Mouse (Mus musculus) limb, embryonic 14.5 days (tissue): ENCODE measurements around the gene P2rx5. TPM values are rescaled to one million over a fixed set of nuclear protein-coding genes. Genes with fewer than 3 reads are reported as not detected.

Source experiments
- ATAC-seq: fragments of 200-750 bp; cut with Nextera tagmentation; 2 replicates; pipeline ENCODE4 v1.8.0; 2017; ENCODE audit warnings: low read depth, moderate number of reproducible peaks, moderate TSS enrichment; ENCODE audit not compliant: low FRiP score
- DNase-seq: peaks from one replicate; pipeline ENCODE4 v3.0.0-alpha.2; 2015; ENCODE audit warnings: low spot score
- H3K27ac ChIP-seq: fragments of 300-500 bp; sonication (generic); replicated peaks from 2 replicates; pipeline ENCODE4 v1.5.1; 2014; ENCODE audit warnings: low read depth, mild to moderate bottlenecking, low read length, moderate library complexity, mixed read lengths
- H3K27me3 ChIP-seq: fragments of 300-500 bp; sonication (generic); 2 replicates; pipeline ENCODE4 v1.6.1; 2014; ENCODE audit warnings: low read length, mixed read lengths; ENCODE audit not compliant: control insufficient read depth, insufficient read depth
- H3K36me3 ChIP-seq: fragments of 300-500 bp; sonication (generic); 2 replicates; pipeline ENCODE4 v1.6.1; 2014; ENCODE audit warnings: mild to moderate bottlenecking, low read length, moderate library complexity, mixed read lengths; ENCODE audit not compliant: control insufficient read depth, insufficient read depth
- H3K4me1 ChIP-seq: fragments of 300-500 bp; sonication (generic); 2 replicates; pipeline ENCODE4 v1.6.1; 2014; ENCODE audit warnings: antibody characterized with exemption, low read length, mixed read lengths; ENCODE audit not compliant: control insufficient read depth, insufficient read depth
- H3K4me2 ChIP-seq: fragments of 300-500 bp; sonication (generic); replicated peaks from 2 replicates; pipeline ENCODE4 v1.6.1; 2014; ENCODE audit warnings: low read depth, mild to moderate bottlenecking, low read length, moderate library complexity; ENCODE audit not compliant: severe bottlenecking
- H3K4me3 ChIP-seq: fragments of 300-500 bp; sonication (generic); replicated peaks from 2 replicates; pipeline ENCODE4 v1.5.1; 2014; ENCODE audit warnings: low read length
- H3K9ac ChIP-seq: fragments of 300-500 bp; sonication (generic); 2 replicates; pipeline ENCODE4 v1.6.1; 2014; ENCODE audit warnings: mild to moderate bottlenecking, low read depth, low read length, moderate library complexity; ENCODE audit not compliant: severe bottlenecking
- H3K9me3 ChIP-seq: fragments of 300-500 bp; sonication (generic); 2 replicates; pipeline ENCODE4 v1.6.1; 2016; ENCODE audit warnings: low read length; ENCODE audit not compliant: control insufficient read depth
- POLR2A ChIP-seq: fragments of 200-500 bp; IDR thresholded peaks from 2 replicates; pipeline ENCODE4 v1.8.0; 2012; ENCODE audit warnings: inconsistent platforms, mild to moderate bottlenecking, moderate library complexity, borderline replicate concordance; ENCODE audit not compliant: insufficient read depth, insufficient read length; ENCODE audit errors: extremely low read depth
- WGBS: fragments of 180-500 bp; shearing (Covaris S2); extraction: QIAGEN DNeasy Blood & Tissue Kit; methylation state at CpG from one replicate; pipeline ENCODE4 v1.1.7; 2014; 5-methylcytosine and 5-hydroxymethylcytosine counted together
- polyA plus RNA-seq, 2 experiments: library from polyadenylated mRNA; depleted of rRNA in 1 of 2; stranded (reverse) in 1 of 2; unstranded in 1 of 2; fragments of >200 nt; fragmentation: Nextera tagmentation in 1 of 2; extraction: Ambion mirVana in 1 of 2; gene quantifications; 2 replicates each; pipeline versions ENCODE4 v1.2.1 to v1.2.3; 2012 to 2014

The P2rx5 gene
- polyA plus RNA-seq, 2 experiments = 1.3 to 1.7 TPM

DNA sequence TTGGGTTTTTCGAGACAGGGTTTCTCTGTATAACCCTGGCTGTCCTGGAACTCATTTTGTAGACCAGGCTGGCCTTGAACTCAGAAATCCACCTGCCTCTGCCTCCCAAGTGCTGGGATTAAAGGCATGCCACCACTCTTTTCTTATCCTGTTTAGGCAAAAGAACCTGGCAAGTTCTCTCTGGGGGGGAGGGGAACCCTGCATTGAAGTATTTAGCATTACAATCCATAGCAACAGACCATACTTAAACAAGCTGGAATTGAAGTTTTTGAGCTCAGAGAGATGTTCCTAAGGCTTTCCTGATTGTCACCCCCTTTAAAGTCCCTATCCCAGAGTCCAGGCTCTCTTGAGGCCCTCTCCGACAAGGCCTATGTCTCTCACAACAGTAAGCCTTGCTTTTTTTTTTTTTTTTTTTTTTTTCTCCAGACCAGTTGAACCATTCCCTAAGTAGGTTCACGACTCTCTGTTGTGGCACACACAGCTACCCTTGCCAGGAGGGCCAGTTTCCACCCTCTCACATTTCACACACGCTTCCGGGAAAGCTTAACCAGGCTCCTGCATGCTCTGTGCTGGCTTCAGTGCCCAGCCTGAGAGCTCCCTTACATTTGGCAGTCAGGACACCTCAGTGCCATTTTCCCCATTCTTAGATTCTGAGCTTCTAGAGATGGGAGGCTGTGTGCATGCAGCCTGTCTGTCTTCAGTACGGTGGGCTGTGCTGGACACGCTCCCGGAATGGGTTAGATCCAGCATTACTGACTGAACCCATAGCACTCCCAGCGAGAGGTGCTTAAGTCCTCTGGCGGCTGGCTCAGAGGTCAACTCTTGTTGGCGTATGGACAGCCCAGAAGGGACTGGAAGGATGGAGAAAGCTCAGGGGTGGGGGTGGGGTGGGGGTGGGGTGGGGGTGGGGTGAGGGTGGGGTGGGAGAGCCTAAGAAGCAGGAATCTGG is 13.9 kb upstream of the P2rx5 start:
- no peak for DNase-seq
- Histone ChIP-seq H3K9ac (no peak overlapping the region), H3K36me3 (no peaks in the 10 kb centered on the region), H3K4me1 (no peaks in the 10 kb centered on the region), H3K4me3 (no peak overlapping the region), H3K27me3 (no peaks in the 10 kb centered on the region), H3K9me3 (no peaks in the 10 kb centered on the region), H3K4me2 (no peak overlapping the region), H3K27ac (no peak overlapping the region)
- ATAC-seq = no peak
- 54% methylated on average over 11 of the region's 11 CpGs for WGBS
- TF ChIP-seq POLR2A = no peak

DNA sequence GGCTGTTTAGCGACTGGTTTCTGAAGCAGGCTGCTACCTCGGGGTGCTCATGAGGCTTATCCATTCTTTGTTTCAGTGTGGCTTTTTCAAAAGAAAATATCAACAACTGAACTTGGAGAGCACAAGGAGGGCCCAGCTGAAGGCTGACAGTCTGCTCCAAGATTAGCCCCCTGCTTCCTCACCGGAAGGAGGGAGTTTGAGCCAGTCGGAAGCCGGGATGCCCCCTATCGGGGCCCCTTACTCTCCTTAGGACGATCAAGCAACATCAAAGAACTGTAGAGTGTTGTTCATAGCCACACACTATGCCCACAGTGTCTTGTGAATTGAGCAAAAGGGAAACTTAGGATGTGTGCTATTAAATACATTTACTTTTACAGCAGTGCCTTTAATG is 13.3 kb upstream of the P2rx5 start:
- WGBS = 52% methylated on average over 7 of the region's 7 CpGs
- H3K9ac ChIP-seq = no peak overlapping the region
- no peaks in the 10 kb centered on the region for H3K9me3 ChIP-seq
- no peak overlapping the region for H3K4me2 ChIP-seq
- TF ChIP-seq POLR2A = no peak
- no peak overlapping the region for H3K27ac ChIP-seq
- DNase-seq (no peak), ATAC-seq (no peak)
- no peaks in the 10 kb centered on the region for H3K4me1 ChIP-seq
- no peaks in the 10 kb centered on the region for H3K36me3 ChIP-seq
- no peaks in the 10 kb centered on the region for H3K27me3 ChIP-seq
- no peak overlapping the region for H3K4me3 ChIP-seq

DNA sequence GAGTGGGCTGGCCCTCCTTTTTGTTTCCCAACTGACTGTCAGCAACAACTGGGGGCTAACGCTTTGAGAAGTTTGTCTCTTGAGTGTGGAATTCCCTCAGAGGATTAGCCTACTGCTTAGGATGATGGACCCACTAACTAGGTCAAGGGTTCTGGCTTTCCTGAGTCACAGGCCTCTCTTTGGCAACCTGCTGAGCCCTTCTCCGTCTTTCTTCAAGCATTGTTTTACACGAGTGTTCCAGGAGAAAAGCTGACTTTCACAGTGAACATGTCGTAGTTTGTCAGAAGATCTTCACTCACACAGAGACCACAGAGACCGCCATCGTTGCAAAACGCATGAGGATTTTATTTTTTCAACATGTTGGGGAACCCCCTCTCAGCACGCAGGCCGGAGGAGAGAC is 12.0 kb upstream of the P2rx5 start:
- no peaks in the 10 kb centered on the region for H3K27me3 ChIP-seq
- no peaks in the 10 kb centered on the region for H3K9me3 ChIP-seq
- no peak overlapping the region for H3K27ac ChIP-seq
- TF ChIP-seq POLR2A = no peak
- ATAC-seq (no peak), DNase-seq (no peak)
- no peaks in the 10 kb centered on the region for H3K4me1 ChIP-seq
- H3K36me3 ChIP-seq = no peaks in the 10 kb centered on the region
- H3K4me2 ChIP-seq = no peak overlapping the region
- H3K4me3 ChIP-seq = no peak overlapping the region
- H3K9ac ChIP-seq = no peak overlapping the region
- 83% methylated on average over 9 of the region's 9 CpGs for WGBS

DNA sequence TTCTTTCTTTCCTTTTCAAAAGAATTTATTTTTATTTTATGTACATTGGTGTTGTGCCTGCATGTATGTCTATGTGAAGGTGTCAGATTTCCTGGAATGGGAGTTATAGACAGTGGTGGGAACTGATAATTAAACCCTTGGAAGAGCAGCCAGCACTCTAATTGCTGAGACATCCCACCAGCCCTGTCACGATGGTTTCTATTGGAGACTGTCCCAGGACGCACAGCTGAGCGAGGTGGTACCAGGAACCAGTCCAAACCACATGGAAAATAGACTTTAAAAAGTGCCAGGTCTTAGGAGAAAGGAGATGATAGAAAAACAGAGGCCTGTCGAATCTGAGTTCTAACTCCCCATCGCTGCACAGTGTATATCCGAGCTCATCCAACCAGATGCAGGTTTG is 5.2 kb upstream of the P2rx5 start:
- DNase-seq = no peak

DNA sequence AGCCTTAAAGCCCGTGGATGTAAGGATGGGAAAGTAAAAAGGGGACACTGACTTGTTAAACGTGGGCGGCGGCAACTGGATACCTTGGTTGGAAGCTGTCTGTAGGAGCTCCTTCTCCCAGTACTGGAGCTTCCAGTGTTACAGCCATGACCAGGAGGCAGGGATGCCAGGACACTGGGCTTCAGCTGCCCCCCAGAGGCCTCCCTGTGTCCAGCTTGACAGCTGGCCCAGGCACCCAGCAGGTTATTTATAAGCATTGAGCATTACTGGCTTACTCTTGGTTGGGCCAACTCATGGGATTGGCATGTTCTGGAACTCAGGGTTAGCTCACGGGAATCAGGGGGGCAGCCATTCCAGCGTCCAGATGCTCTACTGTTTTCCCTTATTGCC is 585 bp downstream of the P2rx5 start:
- H3K27me3 ChIP-seq = peaks cover 25% of the 10 kb centered on the region
- ATAC-seq (0 out of 2 replicates have a peak, but pooled peaks have one; percentile 34), DNase-seq (no peak)
- no peak for TF ChIP-seq POLR2A
- no peaks in the 10 kb centered on the region for H3K36me3 ChIP-seq
- H3K27ac ChIP-seq = no peak overlapping the region
- H3K4me2 ChIP-seq = peak overlapping the region; percentile 67
- H3K4me1 ChIP-seq = peaks cover 6% of the 10 kb centered on the region; the same call in 1 of the 2 replicates
- peak overlapping the region; percentile 41 for H3K4me3 ChIP-seq
- WGBS = 18% methylated on average over 6 of the region's 6 CpGs
- no peaks in the 10 kb centered on the region for H3K9me3 ChIP-seq
- 0 out of 2 replicates have a peak overlapping the region, but pooled peaks have one; percentile 56 for H3K9ac ChIP-seq

More for the DNA sequence above, 5.2 kb upstream of the P2rx5 start:
- peaks cover 9% of the 10 kb centered on the region; the same call in 1 of the 2 replicates for H3K27me3 ChIP-seq
- H3K36me3 ChIP-seq = no peaks in the 10 kb centered on the region
- H3K9ac ChIP-seq = no peak overlapping the region
- H3K4me2 ChIP-seq = no peak overlapping the region
- H3K9me3 ChIP-seq = no peaks in the 10 kb centered on the region
- TF ChIP-seq POLR2A = no peak
- no peak overlapping the region for H3K27ac ChIP-seq
- 67% methylated on average over 6 of the region's 6 CpGs for WGBS
- no peak for ATAC-seq
- H3K4me1 ChIP-seq = peaks cover 3% of the 10 kb centered on the region; the same call in 1 of the 2 replicates
- H3K4me3 ChIP-seq = no peak overlapping the region
